Mouse (Mus musculus) kidney, adult 2 months (tissue): Measurements from ENCODE around the gene Rpl3l. TPM values are rescaled to one million over a fixed set of nuclear protein-coding genes. Genes with fewer than 3 reads are reported as not detected.

Experiments used
- DNase-seq: peaks from one replicate; pipeline ENCODE4 v3.0.0; 2021
- H3K27ac ChIP-seq: fragments of 200-500 bp; 2 replicates; pipeline ENCODE4 v1.5.1; 2012; ENCODE audit warnings: low read depth, low read length, control low read depth, inconsistent platforms; ENCODE audit not compliant: insufficient read depth
- H3K27me3 ChIP-seq: fragments of 200-500 bp; replicated peaks from 2 replicates; pipeline ENCODE4 v1.6.1; 2012; ENCODE audit warnings: mild to moderate bottlenecking, moderate library complexity, low read length, inconsistent platforms; ENCODE audit not compliant: control insufficient read depth, insufficient read depth
- H3K36me3 ChIP-seq: fragments of 200-500 bp; 2 replicates; pipeline ENCODE4 v1.6.1; 2012; ENCODE audit warnings: mild to moderate bottlenecking, moderate library complexity, low read length, inconsistent platforms; ENCODE audit not compliant: control insufficient read depth, insufficient read depth
- H3K4me1 ChIP-seq: fragments of 200-500 bp; 2 replicates; pipeline ENCODE4 v1.6.1; 2011; ENCODE audit warnings: low read length; ENCODE audit not compliant: control insufficient read depth, insufficient read depth
- H3K4me3 ChIP-seq: fragments of 200-500 bp; 2 replicates; pipeline ENCODE4 v1.5.1; 2011; ENCODE audit warnings: mild to moderate bottlenecking, low read depth, low read length, control low read depth; ENCODE audit not compliant: insufficient read depth
- CTCF ChIP-seq: fragments of 200-500 bp; conservative IDR thresholded peaks from 2 replicates; pipeline ENCODE4 v1.5.1; 2011; ENCODE audit warnings: low read depth, mild to moderate bottlenecking, control low read depth, low read length, moderate library complexity, mixed read lengths; ENCODE audit not compliant: insufficient read depth, insufficient read length
- POLR2A ChIP-seq: fragments of 200-500 bp; IDR thresholded peaks from one replicate; pipeline ENCODE4 v1.6.1; 2011; ENCODE audit warnings: low read depth, low read length, control low read depth
- WGBS: fragments of 180-500 bp; shearing (Covaris S2); methylation state at CpG from one replicate; pipeline ENCODE4 v1.1.7; 2018; 5-methylcytosine and 5-hydroxymethylcytosine counted together
- polyA plus RNA-seq: library from polyadenylated mRNA; depleted of rRNA; stranded (reverse); fragments of >200 nt; gene quantifications from 2 replicates; pipeline ENCODE4 v1.2.3, GENCODE M21; 2012

Rpl3l gene
- polyA plus RNA-seq, 1 experiment: 4.7 TPM

- Histone ChIP-seq H3K36me3 (no peaks in the 10 kb centered on the region), H3K27ac (no peak overlapping the region), H3K4me1 (no peaks in the 10 kb centered on the region), H3K27me3 (no peaks in the 10 kb centered on the region), H3K4me3 (no peak overlapping the region)
- TF ChIP-seq CTCF: no peak
- no peak for TF ChIP-seq POLR2A
- 53% methylated on average over 4 of the region's 4 CpGs for WGBS
- DNase-seq: no peak
These were observed 19.4 kb downstream of the Rpl3l start for GRCm38 (mm10) chr17:24746986-24747385.

DNA sequence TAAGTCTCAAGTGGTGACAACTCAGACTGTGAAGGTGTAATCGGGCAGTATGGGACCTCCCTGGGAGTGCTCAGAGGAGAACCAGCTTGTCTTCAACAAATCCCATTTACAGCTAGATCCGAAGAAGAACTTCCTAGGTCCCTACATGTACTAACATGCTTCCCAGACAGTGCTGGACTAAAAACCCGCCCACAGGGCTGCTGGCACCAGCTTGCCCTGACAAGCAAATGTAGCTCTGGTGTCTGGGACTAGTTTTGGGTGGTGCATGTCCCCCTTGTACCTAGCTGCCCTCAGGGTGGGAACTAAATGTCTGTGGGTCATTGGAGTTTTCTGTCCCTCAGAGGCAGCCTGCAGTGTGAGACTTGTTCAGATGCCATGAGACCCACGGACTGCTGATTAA is 23.9 kb downstream of the Rpl3l start:
- Histone ChIP-seq H3K36me3 (no peaks in the 10 kb centered on the region), H3K27me3 (0 out of 2 replicates have a peak, but pooled peaks cover 2% of the 10 kb centered on the region), H3K27ac (no peak overlapping the region), H3K4me1 (peaks cover 7% of the 10 kb centered on the region; the same call in 1 of the 2 replicates), H3K4me3 (no peak overlapping the region)
- 44% methylated on average over 4 of the region's 4 CpGs for WGBS
- TF ChIP-seq POLR2A (no peak), CTCF (no peak)
- no peak for DNase-seq

DNA sequence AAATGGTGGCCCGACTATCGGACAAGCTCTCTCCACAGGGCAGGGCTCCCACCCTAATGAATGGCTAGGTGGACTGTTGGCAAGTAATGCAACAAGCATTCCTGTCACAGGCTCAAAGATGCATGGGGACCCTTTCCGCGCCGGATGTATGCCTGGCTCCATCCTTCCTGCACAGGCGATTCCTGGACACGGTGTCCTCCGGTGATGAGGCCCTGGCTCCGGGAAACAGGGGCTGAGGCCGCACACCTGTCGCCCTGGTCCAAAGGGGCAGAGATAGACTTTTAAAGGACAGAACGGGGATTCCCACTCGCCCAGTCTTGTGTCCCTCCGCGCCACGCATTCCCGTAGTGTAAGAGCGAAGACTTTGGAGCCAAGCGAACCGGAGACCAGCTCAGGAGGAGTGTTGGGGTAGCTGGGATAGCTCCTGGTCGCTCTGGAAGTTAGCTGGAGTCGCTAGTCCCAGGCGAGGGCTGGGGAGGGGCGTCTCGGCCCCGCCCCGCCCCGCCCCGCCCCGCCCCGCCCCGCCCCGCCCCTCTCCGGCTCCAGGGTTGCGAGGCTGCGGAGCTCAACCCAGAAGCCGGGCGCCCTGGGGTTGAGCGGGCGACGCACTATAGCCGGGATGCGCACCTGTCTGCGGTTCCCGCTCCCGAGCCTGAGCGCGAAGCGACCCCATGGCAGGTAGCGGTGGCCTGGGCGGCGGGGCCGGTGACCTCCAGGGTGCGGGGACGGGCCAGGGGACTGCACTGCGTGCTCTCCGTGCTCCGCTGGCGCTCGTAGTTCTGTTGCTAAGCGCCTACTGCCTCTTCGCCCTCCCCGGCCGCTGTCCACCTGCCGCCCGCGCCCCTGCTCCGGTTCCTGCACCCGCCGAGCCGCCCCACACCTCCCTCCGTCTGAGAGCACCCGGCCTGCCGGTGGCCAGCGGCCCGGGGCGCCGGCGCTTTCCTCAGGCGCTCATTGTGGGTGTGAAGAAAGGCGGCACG is 25.1 kb downstream of the Rpl3l start, which contains the start of gene Hs3st6:
Hs3st6 (plus strand) TSS at position 574 of the 980 bp plus-strand sequence.
- DNase-seq: peak; percentile 59
- H3K4me1 ChIP-seq: peaks cover 7% of the 10 kb centered on the region; the same call in 1 of the 2 replicates
- H3K36me3 ChIP-seq: no peaks in the 10 kb centered on the region
- no peak within 1 kb of the TSS for H3K27ac ChIP-seq
- peak within 1 kb of the TSS; percentile 58 for H3K4me3 ChIP-seq
- TF ChIP-seq POLR2A (no peak), CTCF (no peak)
- 1% methylated on average over 82 of the region's 82 CpGs for WGBS
- 0 out of 2 replicates have a peak, but pooled peaks cover 2% of the 10 kb centered on the region for H3K27me3 ChIP-seq

GRCm38 (mm10) chr17:24757394-24757793 is 29.8 kb downstream of the Rpl3l start:
- WGBS: 96% methylated on average over 1 of the region's 1 CpGs
- no peaks in the 10 kb centered on the region for H3K36me3 ChIP-seq

GRCm38 (mm10) chr17:24761121-24761520 is 33.5 kb downstream of the Rpl3l start:
- DNase-seq: no peak
- no peak overlapping the region for H3K27ac ChIP-seq

More at GRCm38 (mm10) chr17:24757394-24757793, 29.8 kb downstream of the Rpl3l start:
- Histone ChIP-seq H3K27ac (no peak overlapping the region), H3K27me3 (0 out of 2 replicates have a peak, but pooled peaks cover 2% of the 10 kb centered on the region), H3K4me1 (peaks cover 5% of the 10 kb centered on the region; the same call in 1 of the 2 replicates), H3K4me3 (no peak overlapping the region)
- TF ChIP-seq POLR2A (no peak), CTCF (no peak)
- no peak for DNase-seq

DNA sequence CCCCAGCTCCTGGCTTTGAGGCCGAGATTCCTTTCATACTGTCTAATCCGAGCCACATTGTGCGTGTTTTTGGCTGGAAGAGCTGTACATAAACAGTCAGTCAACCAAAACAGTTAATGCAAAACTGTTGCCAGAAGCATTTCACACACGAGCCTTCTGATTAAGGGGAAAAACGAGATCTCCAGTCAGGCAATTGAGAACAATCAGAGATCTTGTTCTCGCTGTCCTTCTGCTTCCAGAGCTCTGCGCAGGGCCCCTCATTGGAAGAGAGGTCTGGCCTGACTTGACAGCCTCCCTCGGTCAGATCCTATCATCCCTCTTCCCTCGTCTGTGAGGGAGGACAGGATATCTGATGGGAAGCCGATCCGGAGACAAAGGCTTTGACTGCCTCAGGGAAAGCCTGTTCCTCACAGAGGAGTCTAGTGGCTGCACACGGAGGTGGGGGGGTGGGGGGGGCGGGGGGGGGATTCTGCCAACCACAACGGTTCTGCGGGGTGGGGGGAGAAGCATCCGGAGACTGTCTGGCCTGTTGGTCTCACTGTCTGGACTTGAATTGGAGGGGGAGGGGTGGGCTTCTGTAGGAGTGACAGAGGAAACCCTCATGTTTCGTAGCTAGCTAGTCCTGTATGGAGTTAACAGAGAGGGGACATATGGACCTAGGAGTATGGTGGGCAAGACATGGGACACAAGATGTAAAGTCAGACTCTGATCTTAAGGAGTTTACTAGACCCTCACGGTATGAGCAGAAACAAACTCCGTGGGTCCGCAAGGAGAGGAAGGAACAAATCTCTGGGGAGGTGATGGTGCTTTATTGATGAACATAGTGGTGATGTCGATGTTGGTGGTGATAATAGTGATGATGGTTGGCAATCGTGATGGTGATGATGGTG is 37.6 kb downstream of the Rpl3l start:
- 38% methylated on average over 22 of the region's 22 CpGs for WGBS
- no peak overlapping the region for H3K27ac ChIP-seq
- H3K36me3 ChIP-seq: no peaks in the 10 kb centered on the region
- DNase-seq: no peak
- TF ChIP-seq POLR2A (no peak), CTCF (no peak)
- no peaks in the 10 kb centered on the region for H3K27me3 ChIP-seq
- H3K4me3 ChIP-seq: no peak overlapping the region
- H3K4me1 ChIP-seq: peaks cover 12% of the 10 kb centered on the region; the same call in 1 of the 2 replicates

More at GRCm38 (mm10) chr17:24761121-24761520, 33.5 kb downstream of the Rpl3l start:
- WGBS: 60% methylated on average over 5 of the region's 5 CpGs
- H3K4me1 ChIP-seq: 0 out of 2 replicates have a peak, but pooled peaks cover under 1% of the 10 kb centered on the region
- H3K36me3 ChIP-seq: no peaks in the 10 kb centered on the region
- H3K4me3 ChIP-seq: no peak overlapping the region
- H3K27me3 ChIP-seq: no peaks in the 10 kb centered on the region
- TF ChIP-seq POLR2A (no peak), CTCF (no peak)
